14 mouse cellular contexts compared by ENCODE assay signal in genomic region chr10:46741098-46741497, GRCm38 (mm10).
DNase-seq lines count a peak whose midpoint lies in the region.
"Had no signal": no experiment of that assay in that cellular context is flagged by ENCODE, and none has a peak within 500 bp of the region (broad histone marks: within the 10 kb centered on the region; RNA-seq: fewer than 3 reads in every experiment).

No protein-coding gene starts in this region.

- intact Hi-C loops in left cerebral cortex, postnatal 10 days (cut with DNase I): no loop called here

- DNase-seq in ES-CJ7 (ENCODE audit: low read depth, low spot score) (peak; percentile 92), R1 (ENCODE audit: low read depth, low spot score) (peak; percentile 96)
- no peak for DNase-seq in left cerebral cortex, postnatal 10 days (ENCODE audit: extremely low spot score in 1 of 2, low spot score in 2 of 2)
- DNase-seq in adrenal gland, postnatal 14 days: no peak
- DNase-seq in layer of hippocampus, postnatal 36 days: no peak
- DNase-seq: adrenal gland, adult 8-10 months; adrenal gland, postnatal 25 days; cerebellum, adult 11 months; cerebellum, adult 18-20 months; cerebellum, adult 8-10 months; cerebellum, adult 9-11 months; cerebellum, postnatal 14 days; cerebellum, postnatal 36 days; embryo, embryonic 11 days had no signal

Comparison
In these comparisons a context has a peak if more than half of its experiments do, and no peak if none do; other contexts are left out.
1. DNase-seq: peak in ES-CJ7 (single experiment) and R1 (single experiment); none in left cerebral cortex, postnatal 10 days (0 of 2), adrenal gland, postnatal 14 days (single experiment) and layer of hippocampus, postnatal 36 days (0 of 2).